Mouse (Mus musculus) liver, postnatal 0 days (tissue): ENCODE results near the gene Noxo1.

ENCODE experiments used
- CTCF ChIP-seq: sonication (generic); IDR thresholded peaks from 2 replicates; pipeline ENCODE4 v1.5.1; 2016; ENCODE audit warnings: antibody characterized with exemption, low read depth
- EP300 ChIP-seq: IDR thresholded peaks from 2 replicates; pipeline ENCODE4 v1.6.1; 2016; ENCODE audit warnings: antibody characterized with exemption, low read depth, mild to moderate bottlenecking

DNA sequence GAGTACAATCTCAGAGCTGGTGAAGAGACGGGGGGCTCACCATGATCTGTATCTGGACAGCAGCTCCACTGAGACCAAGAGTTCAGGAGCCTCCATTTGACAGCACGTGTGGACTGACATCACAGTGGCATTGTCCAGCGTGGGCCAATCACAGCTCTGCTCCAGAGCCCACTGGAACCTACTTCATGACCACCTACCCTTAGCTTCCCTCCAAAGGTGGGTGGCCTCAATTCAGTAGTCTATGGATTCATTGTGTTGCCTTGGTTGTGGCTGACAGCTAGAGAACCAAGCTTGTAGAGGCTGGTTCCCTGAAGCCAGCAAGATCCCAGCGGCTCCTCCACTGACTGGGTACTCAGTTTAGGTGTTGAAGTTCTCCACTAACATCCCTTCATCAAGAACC, 21.9 kb downstream of the Noxo1 start, which contains the start of the genes Rnf151 and Rps2:
- TF ChIP-seq CTCF = no peak
- no peak for TF ChIP-seq EP300
